Mouse (Mus musculus): ENCODE results near the gene Ttc21b.

Ttc21b gene

GRCm38 (mm10) chr2:66170721-66171120 is 85.7 kb downstream of the Ttc21b start:
- no peak for DNase-seq

- no peak for DNase-seq
These were observed 91.4 kb downstream of the Ttc21b start for GRCm38 (mm10) chr2:66165025-66165424.

- peak; percentile 70 to 76 for DNase-seq
These were observed 98.1 kb downstream of the Ttc21b start for GRCm38 (mm10) chr2:66158140-66158915.

- DNase-seq = no peak
These were observed 105.0 kb downstream of the Ttc21b start for GRCm38 (mm10) chr2:66151436-66151835.

GRCm38 (mm10) chr2:66150531-66150930 is 105.9 kb downstream of the Ttc21b start:
- no peak for DNase-seq

GRCm38 (mm10) chr2:66148654-66149230 is 107.7 kb downstream of the Ttc21b start:
- DNase-seq = no peak

- DNase-seq = peak; percentile 25 to 27
These were observed 109.9 kb downstream of the Ttc21b start for GRCm38 (mm10) chr2:66146473-66146872.

GRCm38 (mm10) chr2:66144770-66145169 is 111.6 kb downstream of the Ttc21b start:
- no peak for DNase-seq

- DNase-seq = no peak
These were observed 113.1 kb downstream of the Ttc21b start for GRCm38 (mm10) chr2:66143284-66143683.

- DNase-seq = no peak
These were observed 113.7 kb downstream of the Ttc21b start for GRCm38 (mm10) chr2:66142711-66143110.

GRCm38 (mm10) chr2:66142268-66142667 is 114.1 kb downstream of the Ttc21b start:
- DNase-seq = no peak

GRCm38 (mm10) chr2:66140246-66140645 is 116.2 kb downstream of the Ttc21b start:
- DNase-seq = no peak

All from cerebellum, postnatal 14 days (tissue).